ENCODE assay signal across 22 mouse cellular contexts in the genomic region with DNA sequence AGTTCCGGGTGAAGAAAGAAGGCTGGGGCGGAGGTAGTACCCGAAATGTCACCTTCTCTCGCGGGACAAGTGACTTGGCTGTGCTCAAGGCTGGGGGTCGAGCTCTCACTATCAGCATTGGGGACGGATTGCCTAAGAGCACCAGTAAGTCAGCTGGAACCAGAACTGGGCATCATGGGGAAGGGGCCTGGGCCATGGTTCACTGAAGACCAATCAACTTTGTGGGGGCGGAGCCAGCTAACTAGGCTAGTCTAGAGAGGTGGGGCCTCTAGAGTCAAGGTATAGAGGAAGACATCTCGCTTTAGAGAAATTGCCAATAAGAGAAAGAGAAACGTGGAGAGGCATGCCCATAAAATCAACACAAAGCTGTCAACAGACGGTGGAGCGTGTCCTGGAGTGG. TPM values are rescaled to one million over a fixed set of nuclear protein-coding genes. Genes with fewer than 3 reads are reported as not detected.
DNase-seq lines count a peak whose midpoint lies in the region; ATAC-seq lines count a peak whose summit lies in the region.
"Had no signal": no experiment of that assay in that cellular context is flagged by ENCODE, and none has a peak within 500 bp of the region (broad histone marks: within the 10 kb centered on the region; RNA-seq: fewer than 3 reads in every experiment).

No protein-coding gene starts in this region.

- no peak overlapping the region for H3K9ac ChIP-seq in hindbrain, embryonic 16.5 days (ENCODE audit: low read depth, low read length)
- H3K9ac ChIP-seq: forebrain, postnatal 0 days; hindbrain, embryonic 13.5 days had no signal

- no peak for ATAC-seq in hindbrain, embryonic 16.5 days
- ATAC-seq: activated CD4-positive, CD25-positive, alpha-beta regulatory T cell, adult 4 months; CD4-positive, CD25-positive, alpha-beta regulatory T cell, adult 4 months; forebrain, embryonic 14.5 days; forebrain, postnatal 0 days; intestine, postnatal 0 days had no signal

- H3K36me3 ChIP-seq in hindbrain, embryonic 16.5 days (ENCODE audit: control insufficient read depth, insufficient read depth, low read length) = no peaks in the 10 kb centered on the region
- H3K36me3 ChIP-seq: hindbrain, embryonic 13.5 days had no signal

- H3K4me2 ChIP-seq in hindbrain, embryonic 16.5 days (ENCODE audit: low read length) = no peak overlapping the region
- H3K4me2 ChIP-seq: heart, embryonic 11.5 days; hindbrain, embryonic 13.5 days had no signal

- peak; percentile 37 for DNase-seq in testis, postnatal 10 days (ENCODE audit: low spot score)
- no peak for DNase-seq in testis, postnatal 14 days (ENCODE audit: low spot score)
- DNase-seq in ES-CJ7 (ENCODE audit: low read depth, low spot score) = peak; percentile 80
- DNase-seq in WW6 (ENCODE audit: low read depth, low spot score) = peak; percentile 67
- DNase-seq in adrenal gland, postnatal 25 days = no peak
- DNase-seq: adrenal gland, adult 8-10 months; adrenal gland, postnatal 36 days; cerebellum, adult 18-20 months; cerebellum, adult 9-10 months; cerebellum, postnatal 14 days; forebrain, postnatal 0 days; gastrocnemius, postnatal 25 days; kidney, adult 2 months had no signal

- no peaks in the 10 kb centered on the region for H3K27me3 ChIP-seq in hindbrain, embryonic 16.5 days (replicated peaks; ENCODE audit: control insufficient read depth, insufficient read depth, low read length)
- H3K27me3 ChIP-seq: hindbrain, embryonic 13.5 days had no signal

- 86% methylated on average over 12 of the region's 12 CpGs for WGBS in hindbrain, embryonic 16.5 days

- no peak overlapping the region for H3K4me3 ChIP-seq in hindbrain, embryonic 16.5 days (ENCODE audit: low read length)
- H3K4me3 ChIP-seq: gastrocnemius, adult 2 months; hindbrain, embryonic 13.5 days had no signal

- no peaks in the 10 kb centered on the region for H3K4me1 ChIP-seq in hindbrain, embryonic 16.5 days (ENCODE audit: control insufficient read depth, insufficient read depth, low read depth, low read length)
- H3K4me1 ChIP-seq: hindbrain, embryonic 13.5 days had no signal

- H3K9me3 ChIP-seq in hindbrain, embryonic 16.5 days (ENCODE audit: control insufficient read depth, low read length) = no peaks in the 10 kb centered on the region

- no peak overlapping the region for H3K27ac ChIP-seq in hindbrain, embryonic 16.5 days (ENCODE audit: low read depth, low read length)
- H3K27ac ChIP-seq: gastrocnemius, adult 2 months; hindbrain, embryonic 13.5 days had no signal

RNA-seq across cellular contexts. Expression of gene Zfp414, which starts 26.9 kb away (rescaled TPM):
- total RNA-seq in adrenal gland, postnatal 25 days (2021) = 41.1 and 49.7 TPM in 2 replicates
- 50.9 and 71.0 TPM in 2 replicates for polyA plus RNA-seq in hindbrain, embryonic 16.5 days (2015; fragmentation: Nextera tagmentation; extraction: Ambion mirVana)

RNA-seq across cellular contexts. Expression of gene Pram1, which starts 35.9 kb away (rescaled TPM):
- 0.67 and 0.97 TPM in 2 replicates for total RNA-seq in adrenal gland, postnatal 25 days (2021)
- polyA plus RNA-seq in hindbrain, embryonic 16.5 days (2015; fragmentation: Nextera tagmentation; extraction: Ambion mirVana) = 0.15 and 0.51 TPM in 2 replicates
- total RNA-seq: forebrain, postnatal 0 days; gastrocnemius, postnatal 25 days had no signal
- polyA plus RNA-seq: C2C12 had no signal

RNA-seq across cellular contexts. Expression of gene Myo1f, which starts 46.4 kb away (rescaled TPM):
- total RNA-seq in adrenal gland, postnatal 25 days (2021) = 1.7 and 3.8 TPM in 2 replicates
- polyA plus RNA-seq in hindbrain, embryonic 16.5 days (2015; fragmentation: Nextera tagmentation; extraction: Ambion mirVana) = 1.4 and 2.5 TPM in 2 replicates
- polyA plus RNA-seq: C2C12 had no signal

Comparison
In these comparisons a context has a peak if more than half of its experiments do, and no peak if none do; other contexts are left out.
1. DNase-seq: peak in testis, postnatal 10 days (single experiment), ES-CJ7 (single experiment) and WW6 (single experiment); none in testis, postnatal 14 days (single experiment) and adrenal gland, postnatal 25 days (single experiment).